Mouse (Mus musculus): ENCODE results near the gene Vmn2r-ps130.
"Not testable (repeated sequence)": the region's sequence is repeated elsewhere in the genome, so short reads cannot be mapped to it uniquely, and the experiment has no call there.

The Vmn2r-ps130 gene

GRCm38 (mm10) chr17:23060866-23061265 is at the start of gene Vmn2r-ps130:
Gene Vmn2r-ps130, plus strand, starts transcription at chr17:23061166.
- DNase-seq (ENCODE audit: low spot score), result not testable (repeated sequence)

Measured in urinary bladder, postnatal 10 days (tissue).